In the genomic region with DNA sequence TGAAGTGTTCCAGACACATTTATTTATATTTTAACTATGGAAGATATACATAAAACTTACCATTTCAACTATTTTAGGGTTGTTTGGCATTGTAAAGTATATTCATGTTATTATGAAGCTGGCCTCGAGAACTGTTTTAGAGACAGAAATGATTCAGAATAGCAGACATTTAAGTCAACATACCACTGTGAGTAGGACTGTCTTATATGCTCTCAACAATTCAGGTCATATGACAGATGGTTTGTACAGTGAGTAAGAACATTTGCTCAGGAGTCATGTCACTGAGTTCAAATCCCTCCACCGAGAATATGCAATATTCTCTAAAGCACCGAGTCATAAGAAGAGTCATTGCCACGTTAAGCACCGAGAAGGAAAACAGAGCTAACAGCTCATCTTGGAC, we compare ENCODE assay signal across 17 mouse cellular contexts.
"Had no signal": no experiment of that assay in that cellular context is flagged by ENCODE, and none has a peak within 500 bp of the region (broad histone marks: within the 10 kb centered on the region; RNA-seq: fewer than 3 reads in every experiment).

No protein-coding gene starts in this region.

- H3K4me1 ChIP-seq: hindbrain, embryonic 15.5 days; limb, embryonic 10.5 days; limb, embryonic 13.5 days; liver, embryonic 13.5 days; megakaryocyte, embryonic 14.5 days; midbrain, embryonic 10.5 days; midbrain, embryonic 13.5 days had no signal

- H3K27ac ChIP-seq: hindbrain, embryonic 15.5 days; layer of hippocampus, adult 2 months; limb, embryonic 10.5 days; limb, embryonic 13.5 days; liver, embryonic 13.5 days; midbrain, embryonic 10.5 days; midbrain, embryonic 13.5 days had no signal

- H3K27me3 ChIP-seq: hindbrain, embryonic 15.5 days; limb, embryonic 13.5 days; liver, embryonic 13.5 days; megakaryocyte, embryonic 14.5 days; midbrain, embryonic 13.5 days had no signal

- H3K36me3 ChIP-seq: hindbrain, embryonic 15.5 days; limb, embryonic 10.5 days; limb, embryonic 13.5 days; liver, embryonic 13.5 days; midbrain, embryonic 10.5 days; midbrain, embryonic 13.5 days had no signal

- ATAC-seq: midbrain, embryonic 13.5 days; midbrain, embryonic 16.5 days had no signal

- H3K9me3 ChIP-seq: hindbrain, embryonic 15.5 days; limb, embryonic 10.5 days; limb, embryonic 13.5 days; liver, embryonic 13.5 days; megakaryocyte, embryonic 14.5 days; midbrain, embryonic 10.5 days; midbrain, embryonic 13.5 days had no signal

- H3K9ac ChIP-seq: hindbrain, embryonic 15.5 days; limb, embryonic 13.5 days; liver, embryonic 13.5 days; midbrain, embryonic 13.5 days had no signal

- H3K4me3 ChIP-seq: hindbrain, embryonic 15.5 days; layer of hippocampus, adult 2 months; limb, embryonic 10.5 days; limb, embryonic 13.5 days; liver, embryonic 13.5 days; megakaryocyte, embryonic 14.5 days; midbrain, embryonic 10.5 days; midbrain, embryonic 13.5 days had no signal

- H3K4me2 ChIP-seq: hindbrain, embryonic 15.5 days; limb, embryonic 13.5 days; liver, embryonic 13.5 days; midbrain, embryonic 13.5 days had no signal

- DNase-seq: kidney, adult 11 months; kidney, adult 9 months; kidney, postnatal 14 days; kidney, postnatal 4 days; layer of hippocampus, adult 9-11 months; liver, embryonic 13.5 days; thymus, adult 2 months; thymus, postnatal 14 days; thymus, postnatal 4 days had no signal
